Mouse (Mus musculus) right cerebral cortex, postnatal 14 days (tissue): ENCODE measurements around the gene Nadsyn1.

Experiments used
- DNase-seq: peaks from one replicate; pipeline ENCODE4 v3.0.0; 2022

Gene Nadsyn1

DNA sequence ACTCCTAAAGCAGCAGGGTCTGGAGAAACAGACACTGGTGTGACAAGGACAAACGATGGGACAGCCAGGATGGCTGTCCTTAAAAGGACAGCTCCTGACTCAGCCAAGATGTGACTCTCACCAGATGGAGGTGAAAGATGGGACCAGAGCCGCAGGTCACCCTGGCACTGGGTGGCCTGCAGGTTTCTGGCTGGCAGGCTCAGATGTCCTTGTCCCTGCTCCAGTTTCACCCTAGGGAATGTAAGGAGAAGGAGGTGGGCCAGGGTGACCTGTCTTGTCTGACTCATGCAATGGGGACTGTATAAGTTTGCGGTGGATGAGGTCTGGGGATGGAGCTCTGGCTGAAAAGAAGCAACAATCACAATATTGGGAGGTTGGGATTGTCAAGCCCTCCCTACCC is 70.0 kb downstream of the Nadsyn1 start:
- DNase-seq = no peak

DNA sequence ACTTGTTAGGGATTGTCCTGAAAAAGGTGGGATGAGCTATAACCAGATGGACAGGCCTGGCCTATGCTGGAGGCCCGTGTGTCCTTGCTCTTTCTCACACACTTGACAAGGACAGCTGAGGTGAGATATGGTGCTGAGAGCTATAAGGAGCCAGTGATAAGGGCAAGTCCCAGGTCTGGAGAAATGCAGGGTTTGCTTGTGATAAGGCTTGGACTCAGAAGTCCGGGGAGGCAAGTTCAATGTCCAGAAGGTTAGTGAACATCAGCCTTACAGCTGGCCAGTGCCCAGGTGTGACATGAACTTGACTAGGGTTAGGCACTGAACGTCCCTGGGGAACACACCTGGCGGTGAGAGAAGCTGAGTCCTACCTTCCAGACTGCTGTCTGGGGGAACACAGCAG is 70.6 kb downstream of the Nadsyn1 start:
- no peak for DNase-seq

DNA sequence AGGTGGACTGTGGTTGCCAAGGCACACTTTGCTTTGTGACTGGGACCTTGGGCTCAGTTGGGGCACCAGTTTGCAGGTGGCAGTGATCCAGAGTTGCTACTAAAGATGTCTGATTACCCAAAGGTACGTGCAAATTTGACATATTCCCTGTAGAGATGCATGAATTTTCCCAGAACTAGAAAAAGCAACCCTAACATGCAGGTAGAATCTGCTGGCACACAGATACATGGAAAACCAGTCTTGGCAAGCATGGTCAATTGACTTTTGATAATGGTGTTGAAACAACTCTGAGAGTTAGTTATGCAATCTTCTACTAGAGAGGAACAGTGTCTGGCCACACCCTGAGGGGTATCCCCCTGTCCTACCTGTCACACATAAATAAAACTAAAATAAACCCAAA is 71.3 kb downstream of the Nadsyn1 start:
- DNase-seq = no peak

DNA sequence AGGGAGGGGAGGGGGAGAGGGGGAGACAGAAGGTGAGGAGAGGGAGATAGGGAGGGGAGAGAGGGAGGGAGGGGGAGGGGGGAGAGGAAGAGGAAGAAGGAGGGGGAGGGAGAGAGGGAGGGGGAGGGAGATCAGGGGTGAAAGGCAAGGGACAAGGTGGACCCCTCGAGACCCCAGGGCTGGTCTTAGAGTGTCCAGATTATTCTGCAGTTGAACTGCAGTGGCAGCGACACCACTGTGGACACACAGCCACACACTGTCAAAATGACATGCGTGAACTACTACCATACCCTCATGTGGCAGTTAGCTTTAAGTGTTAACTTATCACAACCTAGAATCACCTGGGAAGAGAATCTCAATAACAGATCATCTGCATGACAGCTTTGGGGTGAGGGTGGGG is 73.6 kb downstream of the Nadsyn1 start:
- DNase-seq = no peak

DNA sequence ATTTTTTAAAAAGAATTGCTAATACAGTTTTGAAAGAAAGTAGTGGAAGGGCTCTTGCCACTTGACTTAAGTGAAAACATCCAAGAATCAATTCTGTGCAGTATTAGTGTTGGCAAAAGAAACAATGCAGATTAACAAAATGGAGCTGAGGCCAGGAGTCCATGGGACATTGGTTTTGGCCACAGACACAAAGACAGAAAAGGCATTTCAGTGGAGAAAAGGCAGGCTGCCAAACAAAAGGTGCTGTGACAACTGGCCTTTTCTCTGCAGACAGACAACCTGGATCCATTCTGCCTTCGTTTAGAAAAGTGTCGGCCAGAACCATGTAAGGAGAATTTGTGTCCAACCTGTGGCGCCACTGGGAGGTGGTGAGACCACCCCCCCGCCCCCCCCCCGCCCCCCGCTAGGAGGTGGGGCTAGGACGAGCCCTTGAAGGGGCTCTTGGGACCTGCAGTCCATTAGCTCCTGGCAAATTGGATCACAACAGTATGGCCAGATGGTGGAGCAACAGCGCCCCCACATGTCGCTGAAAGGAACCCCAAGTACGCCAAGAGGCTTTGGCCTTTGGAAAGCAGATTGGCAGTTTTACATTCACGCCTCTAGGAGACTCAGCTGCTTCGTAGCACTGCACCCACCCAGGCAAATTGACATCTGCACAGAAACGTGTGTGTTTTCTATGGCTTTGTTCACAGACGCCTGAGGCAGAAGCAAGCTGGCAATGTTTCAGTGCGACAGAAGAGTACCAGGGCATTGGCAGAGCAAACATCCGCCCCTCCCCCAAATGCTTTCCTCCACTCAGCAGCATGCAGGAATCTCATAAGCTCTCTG is 74.4 kb downstream of the Nadsyn1 start:
- DNase-seq = peak; percentile 90
